Mouse (Mus musculus) neural tube, embryonic 11.5 days (tissue): ENCODE measurements at regions not wholly inside any gene's neighbourhood (a gene's known extent, or its start where the extent isn't known, plus 50 kb on each side); places are given as distances from the start of the nearest gene placed in this dataset. TPM values are rescaled to one million over a fixed set of nuclear protein-coding genes. Genes with fewer than 3 reads are reported as not detected.

Source experiments
- ATAC-seq: fragments of 200-750 bp; cut with Nextera tagmentation; 2 replicates; pipeline ENCODE4 v1.8.0; 2017; ENCODE audit warnings: moderate number of reproducible peaks, mild to moderate bottlenecking, moderate TSS enrichment, moderate library complexity; ENCODE audit not compliant: insufficient read depth, low FRiP score, low TSS enrichment
- DNase-seq: peaks from one replicate; pipeline ENCODE4 v3.0.0-alpha.2; 2015; ENCODE audit warnings: low spot score
- H3K27ac ChIP-seq: fragments of 300-500 bp; sonication (generic); 2 replicates; pipeline ENCODE4 v1.5.1; 2014; ENCODE audit warnings: low read depth, mild to moderate bottlenecking, low read length
- H3K27me3 ChIP-seq: fragments of 300-500 bp; sonication (generic); 2 replicates; pipeline ENCODE4 v1.6.1; 2014; ENCODE audit warnings: mild to moderate bottlenecking, low read length, mixed read lengths; ENCODE audit not compliant: control insufficient read depth, insufficient read depth
- H3K36me3 ChIP-seq: fragments of 300-500 bp; sonication (generic); 2 replicates; pipeline ENCODE4 v1.6.1; 2014; ENCODE audit warnings: mild to moderate bottlenecking, low read length, moderate library complexity, mixed read lengths; ENCODE audit not compliant: control insufficient read depth, insufficient read depth
- H3K4me1 ChIP-seq: fragments of 300-500 bp; sonication (generic); 2 replicates; pipeline ENCODE4 v1.6.1; 2014; ENCODE audit warnings: low read length, mixed read lengths; ENCODE audit not compliant: control insufficient read depth, insufficient read depth
- H3K4me2 ChIP-seq: fragments of 300-500 bp; sonication (generic); 2 replicates; pipeline ENCODE4 v1.6.1; 2014; ENCODE audit warnings: low read depth, mild to moderate bottlenecking, moderate library complexity
- H3K4me3 ChIP-seq: fragments of 300-500 bp; sonication (generic); 2 replicates; pipeline ENCODE4 v1.5.1; 2014; ENCODE audit warnings: low read depth, low read length
- H3K9ac ChIP-seq: fragments of 300-500 bp; sonication (generic); 2 replicates; pipeline ENCODE4 v1.6.1; 2014; ENCODE audit warnings: mild to moderate bottlenecking, low read length
- H3K9me3 ChIP-seq: fragments of 300-500 bp; sonication (generic); 2 replicates; pipeline ENCODE4 v1.6.1; 2016; ENCODE audit warnings: low read length; ENCODE audit not compliant: control insufficient read depth
- WGBS: fragments of 180-500 bp; shearing (Covaris S2); extraction: QIAGEN DNeasy Blood & Tissue Kit; methylation state at CpG from one replicate; pipeline ENCODE4 v1.1.7; 2014; 5-methylcytosine and 5-hydroxymethylcytosine counted together
- microRNA-seq: library from miRNA; unstranded; fragments of <30 nt; microRNA quantifications from one replicate; pipeline ENCODE4, GENCODE M21; 2016

- Histone ChIP-seq H3K27me3 (no peaks in the 10 kb centered on the region), H3K36me3 (no peaks in the 10 kb centered on the region), H3K9ac (no peak overlapping the region), H3K9me3 (no peaks in the 10 kb centered on the region), H3K4me3 (no peak overlapping the region), H3K4me1 (peaks cover 6% of the 10 kb centered on the region), H3K4me2 (no peak overlapping the region), H3K27ac (no peak overlapping the region)
- DNase-seq (no peak), ATAC-seq (no peak)
- 42% methylated on average over 3 of the region's 3 CpGs for WGBS
Measured at GRCm38 (mm10) chr4:23993823-23994222, 502.4 kb upstream of the Mms22l start.

GRCm38 (mm10) chr4:23994261-23994965 is 501.8 kb upstream of the Mms22l start:
- ATAC-seq (peak; percentile 85), DNase-seq (peak; percentile 38)
- H3K9me3 ChIP-seq: no peaks in the 10 kb centered on the region
- H3K27me3 ChIP-seq: no peaks in the 10 kb centered on the region
- H3K9ac ChIP-seq: no peak overlapping the region
- no peak overlapping the region for H3K4me3 ChIP-seq
- 32% methylated on average over 4 of the region's 4 CpGs for WGBS
- H3K27ac ChIP-seq: no peak overlapping the region
- H3K4me2 ChIP-seq: no peak overlapping the region
- no peaks in the 10 kb centered on the region for H3K36me3 ChIP-seq
- H3K4me1 ChIP-seq: peaks cover 6% of the 10 kb centered on the region

GRCm38 (mm10) chr4:24006257-24006955 is 489.8 kb upstream of the Mms22l start:
- ATAC-seq: no peak
- no peaks in the 10 kb centered on the region for H3K27me3 ChIP-seq
- no peak overlapping the region for H3K9ac ChIP-seq
- H3K9me3 ChIP-seq: no peaks in the 10 kb centered on the region
- 53% methylated on average over 2 of the region's 2 CpGs for WGBS
- H3K4me2 ChIP-seq: no peak overlapping the region
- no peak overlapping the region for H3K4me3 ChIP-seq
- H3K27ac ChIP-seq: no peak overlapping the region
- DNase-seq: no peak
- H3K36me3 ChIP-seq: no peaks in the 10 kb centered on the region
- no peaks in the 10 kb centered on the region for H3K4me1 ChIP-seq

GRCm38 (mm10) chr4:24019178-24020104 is 476.8 kb upstream of the Mms22l start:
- Histone ChIP-seq H3K9me3 (no peaks in the 10 kb centered on the region), H3K27me3 (no peaks in the 10 kb centered on the region), H3K27ac (no peak overlapping the region), H3K4me1 (no peaks in the 10 kb centered on the region), H3K9ac (no peak overlapping the region), H3K36me3 (no peaks in the 10 kb centered on the region), H3K4me2 (no peak overlapping the region), H3K4me3 (no peak overlapping the region)
- no peak for DNase-seq
- no peak for ATAC-seq
- WGBS: 83% methylated on average over 11 of the region's 11 CpGs

Small RNAs in the stretch of these regions (microRNA-seq; reads per million reads assigned to microRNA genes)
- not detected for gene Gm25978
